Mouse (Mus musculus) adrenal gland, postnatal 14 days (tissue): ENCODE measurements at regions not wholly inside any gene's neighbourhood (a gene's known extent, or its start where the extent isn't known, plus 50 kb on each side); places are given as distances from the start of the nearest gene placed in this dataset.
"Not testable (repeated sequence)": the region's sequence is repeated elsewhere in the genome, so short reads cannot be mapped to it uniquely, and the experiment has no call there.

Source experiments
- DNase-seq: peaks from one replicate; pipeline ENCODE4 v3.0.0; 2021; ENCODE audit warnings: mixed read lengths

GRCm38 (mm10) chr6:112564119-112564518 is 74.4 kb upstream of the Oxtr start:
- DNase-seq, result peak; percentile 33

GRCm38 (mm10) chr6:112563659-112564058 is 73.9 kb upstream of the Oxtr start:
- DNase-seq, result not testable (repeated sequence)

GRCm38 (mm10) chr6:112562039-112562438 is 72.3 kb upstream of the Oxtr start:
- no peak for DNase-seq

- DNase-seq, result no peak
Measured at GRCm38 (mm10) chr6:112561568-112561967, 71.8 kb upstream of the Oxtr start.

GRCm38 (mm10) chr6:112559549-112559948 is 69.8 kb upstream of the Oxtr start:
- DNase-seq, result no peak

GRCm38 (mm10) chr6:112557516-112557915 is 67.8 kb upstream of the Oxtr start:
- DNase-seq, result no peak

- DNase-seq, result peak; percentile 37
Measured at GRCm38 (mm10) chr6:112556401-112557165, 66.8 kb upstream of the Oxtr start.

GRCm38 (mm10) chr6:112554091-112554490 is 64.3 kb upstream of the Oxtr start:
- peak; percentile 63 for DNase-seq

GRCm38 (mm10) chr6:112553231-112553920 is 63.6 kb upstream of the Oxtr start:
- DNase-seq, result no peak

- DNase-seq, result peak; percentile 56
Measured at GRCm38 (mm10) chr6:112552560-112552959, 62.8 kb upstream of the Oxtr start.

GRCm38 (mm10) chr6:112551298-112551697 is 61.6 kb upstream of the Oxtr start:
- DNase-seq, result no peak

- no peak for DNase-seq
Measured at GRCm38 (mm10) chr6:112547251-112547650, 57.5 kb upstream of the Oxtr start.

- DNase-seq, result no peak
Measured at GRCm38 (mm10) chr6:112546033-112546432, 56.3 kb upstream of the Oxtr start.

- no peak for DNase-seq
Measured at GRCm38 (mm10) chr6:112544315-112544714, 54.6 kb upstream of the Oxtr start.

- DNase-seq, result no peak
Measured at GRCm38 (mm10) chr6:112542692-112543091, 52.9 kb upstream of the Oxtr start.
